Comparison of ENCODE assay signal across 21 mouse cellular contexts in the genomic region with DNA sequence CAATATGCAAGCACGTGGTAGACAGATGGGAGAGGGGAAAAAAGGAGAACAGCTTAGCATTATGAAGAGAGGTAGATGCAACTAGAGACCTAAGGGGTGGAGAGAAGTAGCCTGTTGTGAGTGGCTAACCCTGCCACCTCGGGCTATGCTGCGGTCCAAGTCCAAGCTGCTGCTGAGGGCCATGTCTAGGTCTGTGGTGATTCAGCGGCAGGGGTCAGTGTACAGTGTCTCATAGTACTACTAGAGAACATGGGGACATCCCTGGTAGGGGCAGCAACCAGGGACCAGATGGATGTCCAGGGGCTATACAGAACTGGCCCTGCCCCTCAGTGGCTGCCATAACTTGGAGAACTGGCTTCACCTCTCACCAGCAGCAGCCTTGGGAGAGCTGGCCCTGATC. TPM values are rescaled to one million over a fixed set of nuclear protein-coding genes. Genes with fewer than 3 reads are reported as not detected.
A peak's percentile ranks its signal among the peaks of the same experiment; 100 is the strongest.
DNase-seq lines count a peak whose midpoint lies in the region; ATAC-seq lines count a peak whose summit lies in the region.
"Had no signal": no experiment of that assay in that cellular context is flagged by ENCODE, and none has a peak within 500 bp of the region (broad histone marks: within the 10 kb centered on the region; RNA-seq: fewer than 3 reads in every experiment).

No protein-coding gene starts in this region.

- H3K4me2 ChIP-seq in hindbrain, embryonic 15.5 days, result no peak overlapping the region
- no peak overlapping the region for H3K4me2 ChIP-seq in limb, embryonic 15.5 days
- H3K4me2 ChIP-seq: embryonic facial prominence, embryonic 13.5 days; embryonic facial prominence, embryonic 15.5 days had no signal

- H3K27ac ChIP-seq in hindbrain, embryonic 15.5 days (replicated peaks), result no peak overlapping the region
- H3K27ac ChIP-seq in hindbrain, embryonic 10.5 days, result no peak overlapping the region
- no peak overlapping the region for H3K27ac ChIP-seq in limb, embryonic 15.5 days
- H3K27ac ChIP-seq: embryonic facial prominence, embryonic 13.5 days; embryonic facial prominence, embryonic 15.5 days had no signal

- ATAC-seq in hindbrain, embryonic 15.5 days (ENCODE audit: low FRiP score, low read depth), result peak; percentile 51; the same call in 1 of the 2 replicates
- no peak for ATAC-seq in megakaryocyte, adult 5-6 weeks (ENCODE audit: poor library complexity, severe bottlenecking)
- peak; percentile 48; the same call in 1 of the 2 replicates for ATAC-seq in limb, embryonic 15.5 days (ENCODE audit: insufficient number of reproducible peaks, low FRiP score, low TSS enrichment, low read depth)
- ATAC-seq: forebrain, embryonic 14.5 days; forebrain, embryonic 16.5 days had no signal

- H3K4me3 ChIP-seq in hindbrain, embryonic 15.5 days, result no peak overlapping the region
- H3K4me3 ChIP-seq in hindbrain, embryonic 10.5 days, result no peak overlapping the region
- peak overlapping the region; percentile 1 for H3K4me3 ChIP-seq in megakaryocyte, embryonic 14.5 days (replicated peaks)
- H3K4me3 ChIP-seq in limb, embryonic 15.5 days, result no peak overlapping the region
- H3K4me3 ChIP-seq: embryonic facial prominence, embryonic 13.5 days; embryonic facial prominence, embryonic 15.5 days had no signal

- H3K27me3 ChIP-seq in hindbrain, embryonic 15.5 days, result no peaks in the 10 kb centered on the region
- H3K27me3 ChIP-seq in hindbrain, embryonic 10.5 days (ENCODE audit: insufficient read depth, poor library complexity, severe bottlenecking), result no peaks in the 10 kb centered on the region
- no peaks in the 10 kb centered on the region for H3K27me3 ChIP-seq in megakaryocyte, embryonic 14.5 days (replicated peaks)
- no peaks in the 10 kb centered on the region for H3K27me3 ChIP-seq in limb, embryonic 15.5 days
- H3K27me3 ChIP-seq: embryonic facial prominence, embryonic 13.5 days; embryonic facial prominence, embryonic 15.5 days had no signal

- no peaks in the 10 kb centered on the region for H3K9me3 ChIP-seq in hindbrain, embryonic 15.5 days
- H3K9me3 ChIP-seq in hindbrain, embryonic 10.5 days, result peaks cover 18% of the 10 kb centered on the region
- 0 out of 2 replicates have a peak, but pooled peaks cover 2% of the 10 kb centered on the region for H3K9me3 ChIP-seq in megakaryocyte, embryonic 14.5 days
- H3K9me3 ChIP-seq in limb, embryonic 15.5 days, result no peaks in the 10 kb centered on the region
- H3K9me3 ChIP-seq: embryonic facial prominence, embryonic 13.5 days had no signal

- H3K4me1 ChIP-seq in hindbrain, embryonic 15.5 days (replicated peaks), result no peaks in the 10 kb centered on the region
- no peaks in the 10 kb centered on the region for H3K4me1 ChIP-seq in hindbrain, embryonic 10.5 days (replicated peaks)
- H3K4me1 ChIP-seq in megakaryocyte, embryonic 14.5 days, result peaks cover 11% of the 10 kb centered on the region
- no peaks in the 10 kb centered on the region for H3K4me1 ChIP-seq in limb, embryonic 15.5 days
- H3K4me1 ChIP-seq: embryonic facial prominence, embryonic 13.5 days; embryonic facial prominence, embryonic 15.5 days had no signal

- 0 out of 2 replicates have a peak, but pooled peaks cover 12% of the 10 kb centered on the region for H3K36me3 ChIP-seq in hindbrain, embryonic 15.5 days
- peaks cover 48% of the 10 kb centered on the region for H3K36me3 ChIP-seq in hindbrain, embryonic 10.5 days
- peaks cover 12% of the 10 kb centered on the region for H3K36me3 ChIP-seq in megakaryocyte, embryonic 14.5 days (replicated peaks; ENCODE audit: low read length)
- peaks cover 7% of the 10 kb centered on the region for H3K36me3 ChIP-seq in limb, embryonic 15.5 days

- H3K9ac ChIP-seq in hindbrain, embryonic 15.5 days, result no peak overlapping the region
- no peak overlapping the region for H3K9ac ChIP-seq in limb, embryonic 15.5 days
- H3K9ac ChIP-seq: embryonic facial prominence, embryonic 13.5 days; embryonic facial prominence, embryonic 15.5 days had no signal

- no peak for DNase-seq in hindbrain, embryonic 10.5 days (ENCODE audit: low spot score)
- no peak for DNase-seq in right cerebral cortex, postnatal 25 days
- DNase-seq in ovary, postnatal 14 days (ENCODE audit: low spot score), result no peak
- DNase-seq: adrenal gland, adult 2 months; adrenal gland, postnatal 10 days; adrenal gland, postnatal 25 days; cerebellum, adult 11 months; cerebellum, adult 18-20 months; cerebellum, adult 8-10 months; cerebellum, adult 9-11 months; cerebellum, postnatal 14 days; cerebellum, postnatal 36 days; embryo, embryonic 11 days had no signal

- 98% methylated on average over 4 of the region's 4 CpGs for WGBS in hindbrain, embryonic 15.5 days
- WGBS in hindbrain, embryonic 10.5 days, result 96% methylated on average over 4 of the region's 4 CpGs
- WGBS in limb, embryonic 15.5 days, result 95% methylated on average over 4 of the region's 4 CpGs

RNA-seq across cellular contexts. Expression of a gene that starts 14.8 kb away (rescaled TPM):
- polyA plus RNA-seq in hindbrain, embryonic 15.5 days (2015; fragmentation: Nextera tagmentation; extraction: Ambion mirVana), result 5.7 and 7.9 TPM in 2 replicates
- polyA plus RNA-seq in hindbrain, embryonic 10.5 days (2016; fragmentation: Nextera tagmentation; extraction: Ambion mirVana), result 5.7 and 6.1 TPM in 2 replicates
- polyA plus RNA-seq in megakaryocyte, embryonic 14.5 days (2012; ENCODE audit: insufficient read depth, low replicate concordance), result 7.8 and 19.7 TPM in 2 replicates
- 9.9 and 11.3 TPM in 2 replicates for total RNA-seq in megakaryocyte, adult 5-6 weeks (2015)
- 11.6 and 18.0 TPM in 2 replicates for total RNA-seq in megakaryocyte, adult 5-6 weeks (2017)
- 4.8 and 6.2 TPM in 2 replicates for polyA plus RNA-seq in limb, embryonic 15.5 days (2015; fragmentation: Nextera tagmentation; extraction: Ambion mirVana)

RNA-seq across cellular contexts. Expression of a gene that starts 15.2 kb away (rescaled TPM):
- polyA plus RNA-seq in hindbrain, embryonic 15.5 days (2015; fragmentation: Nextera tagmentation; extraction: Ambion mirVana), result 12.3 and 12.4 TPM in 2 replicates
- polyA plus RNA-seq in hindbrain, embryonic 10.5 days (2016; fragmentation: Nextera tagmentation; extraction: Ambion mirVana), result 4.9 and 5.6 TPM in 2 replicates
- polyA plus RNA-seq in megakaryocyte, embryonic 14.5 days (2012; ENCODE audit: insufficient read depth, low replicate concordance), result 1.5 TPM in 1 of 2 replicates, not detected in the other
- 3.3 and 5.2 TPM in 2 replicates for total RNA-seq in megakaryocyte, adult 5-6 weeks (2015)
- 3.9 and 5.0 TPM in 2 replicates for total RNA-seq in megakaryocyte, adult 5-6 weeks (2017)
- polyA plus RNA-seq in limb, embryonic 15.5 days (2015; fragmentation: Nextera tagmentation; extraction: Ambion mirVana), result 2.7 and 3.9 TPM in 2 replicates
